Mouse (Mus musculus) cerebellum, adult 11-12 months (tissue): ENCODE results near the gene Dnah3.

ENCODE experiments used
- DNase-seq: peaks from one replicate; pipeline ENCODE4 v3.0.0; 2022

The Dnah3 gene

GRCm38 (mm10) chr7:120095180-120095579, at the start of gene Dnah3:
Gene Dnah3 (minus strand): TSS chr7:120095280.
- DNase-seq: no peak

- no peak for DNase-seq
These were observed 47.7 kb upstream of the Dnah3 start for GRCm38 (mm10) chr7:120142743-120143142.

- no peak for DNase-seq
These were observed 33.9 kb upstream of the Dnah3 start for GRCm38 (mm10) chr7:120128951-120129350.

- DNase-seq: no peak
These were observed 32.6 kb upstream of the Dnah3 start for GRCm38 (mm10) chr7:120127686-120128059.

GRCm38 (mm10) chr7:120126976-120127685, 32.1 kb upstream of the Dnah3 start:
- no peak for DNase-seq

- peak; percentile 51 for DNase-seq
These were observed 29.8 kb upstream of the Dnah3 start for GRCm38 (mm10) chr7:120124844-120125243.

- DNase-seq: no peak
These were observed 28.7 kb upstream of the Dnah3 start for GRCm38 (mm10) chr7:120123776-120124175.

GRCm38 (mm10) chr7:120117529-120117928, 22.4 kb upstream of the Dnah3 start:
- no peak for DNase-seq

GRCm38 (mm10) chr7:120116976-120117375, 21.9 kb upstream of the Dnah3 start:
- DNase-seq: no peak

- no peak for DNase-seq
These were observed 14.6 kb upstream of the Dnah3 start for GRCm38 (mm10) chr7:120109676-120110075.

- DNase-seq: peak; percentile 14
These were observed 11.3 kb upstream of the Dnah3 start for GRCm38 (mm10) chr7:120106356-120106755.

- no peak for DNase-seq
These were observed 9.9 kb upstream of the Dnah3 start for GRCm38 (mm10) chr7:120104975-120105374.

- DNase-seq: peak; percentile 21
These were observed 8.0 kb upstream of the Dnah3 start for GRCm38 (mm10) chr7:120103019-120103567.

GRCm38 (mm10) chr7:120102164-120102972, 7.3 kb upstream of the Dnah3 start, which contains the start of gene Tmem159:
Gene Tmem159 (plus strand): TSS chr7:120102353.
- peak; percentile 87 for DNase-seq

GRCm38 (mm10) chr7:120098403-120098802, 3.3 kb upstream of the Dnah3 start:
- DNase-seq: peak; percentile 31

- peak; percentile 41 for DNase-seq
These were observed 2.8 kb upstream of the Dnah3 start for GRCm38 (mm10) chr7:120097845-120098244.

- DNase-seq: no peak
These were observed 864 bp downstream of the Dnah3 start for GRCm38 (mm10) chr7:120094216-120094615.

- no peak for DNase-seq
These were observed 2.0 kb downstream of the Dnah3 start for GRCm38 (mm10) chr7:120093033-120093432.

- DNase-seq: no peak
These were observed 14.9 kb downstream of the Dnah3 start for GRCm38 (mm10) chr7:120080177-120080576.

GRCm38 (mm10) chr7:120069164-120069563, 25.9 kb downstream of the Dnah3 start:
- no peak for DNase-seq

GRCm38 (mm10) chr7:120068114-120068513, 27.0 kb downstream of the Dnah3 start:
- no peak for DNase-seq

GRCm38 (mm10) chr7:120064045-120064444, 31.0 kb downstream of the Dnah3 start:
- no peak for DNase-seq

- DNase-seq: no peak
These were observed 39.6 kb downstream of the Dnah3 start for GRCm38 (mm10) chr7:120055479-120055878.

- DNase-seq: no peak
These were observed 41.1 kb downstream of the Dnah3 start for GRCm38 (mm10) chr7:120054016-120054415.
